Mouse (Mus musculus): Measurements from ENCODE around the gene Man1c1. TPM values are rescaled to one million over a fixed set of nuclear protein-coding genes. Genes with fewer than 3 reads are reported as not detected.
A peak's percentile ranks its signal among the peaks of the same experiment; 100 is the strongest.

Gene Man1c1
- polyA plus RNA-seq, 1 experiment from 2014 or later = 2.5 TPM

DNA sequence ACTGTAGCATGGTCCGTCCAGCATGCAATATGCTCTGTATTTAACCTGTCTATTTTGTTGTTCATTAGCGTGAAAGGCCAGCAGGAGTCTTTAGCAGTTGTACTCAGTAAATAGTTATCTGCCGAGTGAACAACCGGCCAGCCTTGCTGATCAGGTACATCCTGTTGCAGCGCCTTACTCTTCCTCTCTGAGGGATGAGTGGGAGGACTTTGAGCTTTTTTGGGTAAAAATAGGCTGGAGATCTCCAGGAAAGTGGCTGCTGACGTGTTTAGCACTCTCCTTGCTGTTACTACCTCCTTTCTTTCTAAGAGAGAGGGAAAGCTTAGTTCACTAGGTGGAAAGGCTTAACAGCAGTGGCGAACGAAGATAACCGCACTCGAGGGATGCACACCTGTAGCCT, 186.4 kb downstream of the Man1c1 start:
- Histone ChIP-seq H3K4me1 (peaks cover 2% of the 10 kb centered on the region; the same call in 1 of the 2 replicates), H3K9me3 (no peaks in the 10 kb centered on the region), H3K27me3 (no peaks in the 10 kb centered on the region), H3K9ac (replicated peaks) (no peak overlapping the region), H3K36me3 (no peaks in the 10 kb centered on the region), H3K4me2 (replicated peaks) (no peak overlapping the region), H3K4me3 (no peak overlapping the region), H3K27ac (replicated peaks) (no peak overlapping the region)
- no peak for ATAC-seq (replicated peaks)
- 85% methylated on average over 10 of the region's 10 CpGs for WGBS

DNA sequence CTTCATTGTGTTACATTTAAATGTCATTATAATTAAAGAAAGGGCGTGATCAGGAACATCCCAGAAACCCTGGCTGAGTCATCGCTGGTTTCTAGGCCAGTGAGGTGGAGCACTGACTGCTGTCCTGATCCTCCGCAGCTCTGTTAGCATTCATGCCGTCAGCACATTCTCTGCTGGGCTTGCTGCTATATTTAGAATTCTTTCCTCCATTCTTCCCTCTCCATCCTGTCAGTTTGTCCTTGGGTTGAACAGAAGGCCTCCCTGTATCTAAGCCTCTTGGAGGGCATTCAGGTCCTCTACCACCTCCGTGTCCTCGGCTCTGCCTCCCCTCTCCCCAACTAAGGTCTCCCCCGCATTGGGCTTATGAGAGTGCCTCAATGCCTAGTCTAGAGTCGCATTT, 187.1 kb downstream of the Man1c1 start:
- Histone ChIP-seq H3K4me2 (replicated peaks) (no peak overlapping the region), H3K36me3 (no peaks in the 10 kb centered on the region), H3K4me1 (peaks cover 5% of the 10 kb centered on the region; the same call in 1 of the 2 replicates), H3K9ac (replicated peaks) (no peak overlapping the region), H3K27ac (replicated peaks) (no peak overlapping the region), H3K27me3 (no peaks in the 10 kb centered on the region), H3K4me3 (no peak overlapping the region), H3K9me3 (no peaks in the 10 kb centered on the region)
- no peak for ATAC-seq (replicated peaks)
- WGBS = 79% methylated on average over 8 of the region's 8 CpGs

DNA sequence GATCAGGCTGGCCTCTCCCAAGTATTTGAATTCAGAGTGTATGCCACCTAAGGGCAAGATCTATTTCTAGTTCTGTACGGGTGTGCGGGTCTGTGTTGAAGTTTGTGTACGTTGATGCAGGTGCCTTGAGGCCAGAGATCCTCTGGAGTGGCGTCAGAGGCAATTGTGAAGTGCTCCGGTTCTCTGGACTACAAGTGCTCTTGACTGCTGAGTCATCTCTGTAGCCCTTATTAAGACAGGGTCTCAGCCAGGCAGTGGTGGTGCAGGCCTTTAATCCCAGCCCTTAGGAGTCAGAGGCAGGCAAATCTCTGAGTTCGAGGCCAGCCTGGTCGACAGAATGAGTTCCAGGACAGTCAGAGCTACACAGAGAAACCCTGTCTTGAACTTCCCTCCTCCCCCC, 188.5 kb downstream of the Man1c1 start:
- Histone ChIP-seq H3K9me3 (no peaks in the 10 kb centered on the region), H3K27me3 (no peaks in the 10 kb centered on the region), H3K36me3 (no peaks in the 10 kb centered on the region), H3K9ac (replicated peaks) (no peak overlapping the region), H3K4me1 (peaks cover 17% of the 10 kb centered on the region), H3K4me3 (no peak overlapping the region), H3K4me2 (replicated peaks) (no peak overlapping the region), H3K27ac (replicated peaks) (no peak overlapping the region)
- ATAC-seq (replicated peaks) = no peak
- WGBS = 78% methylated on average over 7 of the region's 7 CpGs

- no peak for ATAC-seq (replicated peaks)
These were observed 189.7 kb downstream of the Man1c1 start for GRCm38 (mm10) chr4:134514309-134514930.

GRCm38 (mm10) chr4:134512798-134513197, 191.3 kb downstream of the Man1c1 start:
- 29% methylated on average over 15 of the region's 15 CpGs for WGBS

More at GRCm38 (mm10) chr4:134514309-134514930, 189.7 kb downstream of the Man1c1 start:
- no peak overlapping the region for H3K4me3 ChIP-seq
- H3K27me3 ChIP-seq = no peaks in the 10 kb centered on the region
- no peaks in the 10 kb centered on the region for H3K9me3 ChIP-seq
- peaks cover 17% of the 10 kb centered on the region for H3K4me1 ChIP-seq
- H3K36me3 ChIP-seq = no peaks in the 10 kb centered on the region
- WGBS = 92% methylated on average over 11 of the region's 11 CpGs
- H3K27ac ChIP-seq (replicated peaks) = no peak overlapping the region
- H3K4me2 ChIP-seq (replicated peaks) = no peak overlapping the region
- no peak overlapping the region for H3K9ac ChIP-seq (replicated peaks)

DNA sequence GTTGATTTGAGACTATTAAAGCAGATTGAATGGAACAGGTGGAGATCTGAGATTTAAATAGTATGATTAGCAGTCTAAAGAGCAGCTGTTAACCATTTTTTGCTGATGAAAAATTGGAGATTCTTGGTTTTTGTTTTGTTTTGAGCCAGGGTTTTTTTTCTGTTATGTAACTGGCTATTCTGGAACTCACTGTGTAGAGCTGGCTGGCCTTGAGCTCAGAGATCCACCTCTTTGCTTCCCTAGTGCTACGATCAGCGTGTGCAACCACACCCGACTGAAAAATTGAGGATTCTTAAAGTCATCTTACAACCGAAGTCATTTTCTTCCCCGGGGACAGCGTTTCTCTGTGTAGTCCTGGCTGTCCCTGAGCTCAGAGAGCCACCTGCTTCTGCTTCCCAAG, 192.4 kb downstream of the Man1c1 start:
- H3K36me3 ChIP-seq = 0 out of 2 replicates have a peak, but pooled peaks cover 3% of the 10 kb centered on the region
- H3K9ac ChIP-seq (replicated peaks) = 0 out of 2 replicates have a peak overlapping the region, but pooled peaks have one; percentile 37
- H3K27ac ChIP-seq (replicated peaks) = no peak overlapping the region
- 79% methylated on average over 6 of the region's 6 CpGs for WGBS
- peaks cover 17% of the 10 kb centered on the region for H3K4me1 ChIP-seq
- no peaks in the 10 kb centered on the region for H3K9me3 ChIP-seq
- H3K27me3 ChIP-seq = no peaks in the 10 kb centered on the region
- no peak for ATAC-seq (replicated peaks)
- peak overlapping the region; percentile 84 for H3K4me2 ChIP-seq (replicated peaks)
- H3K4me3 ChIP-seq = peak overlapping the region; percentile 47; the same call in 1 of the 2 replicates

More at GRCm38 (mm10) chr4:134512798-134513197, 191.3 kb downstream of the Man1c1 start:
- H3K36me3 ChIP-seq = no peaks in the 10 kb centered on the region
- ATAC-seq (replicated peaks) = no peak; the same call in 1 of the 2 replicates
- peak overlapping the region; percentile 28; the same call in 1 of the 2 replicates for H3K4me2 ChIP-seq (replicated peaks)
- H3K4me1 ChIP-seq = peaks cover 17% of the 10 kb centered on the region
- H3K9me3 ChIP-seq = no peaks in the 10 kb centered on the region
- no peaks in the 10 kb centered on the region for H3K27me3 ChIP-seq
- peak overlapping the region; percentile 10; the same call in 1 of the 2 replicates for H3K4me3 ChIP-seq
- no peak overlapping the region for H3K9ac ChIP-seq (replicated peaks)
- H3K27ac ChIP-seq (replicated peaks) = no peak overlapping the region

Small RNAs within 50 kb of the gene (microRNA-seq; reads per million reads assigned to microRNA genes)
- gene Mir6403 = not detected

Other genes starting within 250 kb of the Man1c1 start
- gene Stmn1, start 236.0 kb downstream of the Man1c1 start, polyA plus RNA-seq (2015; fragmentation: Nextera tagmentation; extraction: Ambion mirVana) = 7,875 and 7,989 TPM in 2 replicates
- 10.8 and 12.3 TPM in 2 replicates for gene Paqr7, start 207.6 kb downstream of the Man1c1 start, polyA plus RNA-seq (2015; fragmentation: Nextera tagmentation; extraction: Ambion mirVana)
- gene Aunip, start 193.3 kb downstream of the Man1c1 start, polyA plus RNA-seq (2015; fragmentation: Nextera tagmentation; extraction: Ambion mirVana) = 5.1 and 6.8 TPM in 2 replicates
- 157 and 161 TPM in 2 replicates for gene Mtfr1l, start 168.9 kb downstream of the Man1c1 start, polyA plus RNA-seq (2015; fragmentation: Nextera tagmentation; extraction: Ambion mirVana)
- 11.8 and 27.5 TPM in 2 replicates for gene Selenon, start 152.1 kb downstream of the Man1c1 start, polyA plus RNA-seq (2015; fragmentation: Nextera tagmentation; extraction: Ambion mirVana)
- 1.9 and 2.8 TPM in 2 replicates for gene Ldlrap1, start 63.7 kb upstream of the Man1c1 start, polyA plus RNA-seq (2015; fragmentation: Nextera tagmentation; extraction: Ambion mirVana)
- gene Maco1, start 149.1 kb upstream of the Man1c1 start, polyA plus RNA-seq (2015; fragmentation: Nextera tagmentation; extraction: Ambion mirVana) = 111 and 112 TPM in 2 replicates
- gene Rhd, start 160.2 kb upstream of the Man1c1 start, polyA plus RNA-seq (2015; fragmentation: Nextera tagmentation; extraction: Ambion mirVana) = 0.41 and 0.47 TPM in 2 replicates
- gene Tmem50a, start 210.7 kb upstream of the Man1c1 start, polyA plus RNA-seq (2015; fragmentation: Nextera tagmentation; extraction: Ambion mirVana) = 193 and 194 TPM in 2 replicates
- gene Rsrp1, start 219.3 kb upstream of the Man1c1 start, polyA plus RNA-seq (2015; fragmentation: Nextera tagmentation; extraction: Ambion mirVana) = 555 and 574 TPM in 2 replicates
- gene Syf2, start 226.6 kb upstream of the Man1c1 start, polyA plus RNA-seq (2015; fragmentation: Nextera tagmentation; extraction: Ambion mirVana) = 75.1 and 77.3 TPM in 2 replicates